Mouse (Mus musculus) thymus, postnatal 25 days (tissue): ENCODE measurements around the gene Cnpy4.

ENCODE experiments used
- DNase-seq: peaks from one replicate; pipeline ENCODE4 v3.0.0; 2022

Gene Cnpy4

GRCm38 (mm10) chr5:138186950-138187638 is at the start of gene Cnpy4, which contains the start of gene Taf6:
TSS of gene Cnpy4 (plus strand) at chr5:138187485.
TSS of gene Taf6 (minus strand) at chr5:138187451.
- DNase-seq, result peak; percentile 86

GRCm38 (mm10) chr5:138137935-138138549 is 49.2 kb upstream of the Cnpy4 start:
- peak; percentile 37 for DNase-seq

GRCm38 (mm10) chr5:138138585-138138984 is 48.7 kb upstream of the Cnpy4 start:
- no peak for DNase-seq

GRCm38 (mm10) chr5:138154390-138154789 is 32.9 kb upstream of the Cnpy4 start:
- DNase-seq, result no peak

GRCm38 (mm10) chr5:138155443-138155976 is 31.8 kb upstream of the Cnpy4 start, which contains the start of gene Zfp113:
TSS of gene Zfp113 (minus strand) at chr5:138155744.
- DNase-seq, result peak; percentile 89

GRCm38 (mm10) chr5:138160224-138160762 is 27.0 kb upstream of the Cnpy4 start:
- DNase-seq, result no peak

GRCm38 (mm10) chr5:138160842-138161665 is 26.2 kb upstream of the Cnpy4 start, which contains the start of gene Cops6:
TSS of gene Cops6 (plus strand) at chr5:138161071.
- peak; percentile 95 for DNase-seq

- no peak for DNase-seq
Measured at GRCm38 (mm10) chr5:138163046-138163445, 24.2 kb upstream of the Cnpy4 start.

GRCm38 (mm10) chr5:138163610-138164009 is 23.7 kb upstream of the Cnpy4 start:
- DNase-seq, result no peak

GRCm38 (mm10) chr5:138165594-138165993 is 21.7 kb upstream of the Cnpy4 start:
- no peak for DNase-seq

GRCm38 (mm10) chr5:138170936-138171561 is 16.2 kb upstream of the Cnpy4 start:
- peak; percentile 92 for DNase-seq

- DNase-seq, result peak; percentile 90
Measured at GRCm38 (mm10) chr5:138171695-138172491, 15.4 kb upstream of the Cnpy4 start, which contains the start of the genes Ap4m1 and Mcm7. TSS of gene Ap4m1 (plus strand) at chr5:138172002. TSS of gene Mcm7 (minus strand) at chr5:138172422.

GRCm38 (mm10) chr5:138173217-138173616 is 14.1 kb upstream of the Cnpy4 start:
- no peak for DNase-seq

- peak; percentile 69 for DNase-seq
Measured at GRCm38 (mm10) chr5:138187661-138188306, 499 bp downstream of the Cnpy4 start.

GRCm38 (mm10) chr5:138193771-138194727 is 6.8 kb downstream of the Cnpy4 start, which contains the start of gene Mblac1:
TSS of gene Mblac1 (plus strand) at chr5:138194314.
- DNase-seq, result peak; percentile 87

GRCm38 (mm10) chr5:138194755-138195345 is 7.6 kb downstream of the Cnpy4 start:
- peak; percentile 37 for DNase-seq

GRCm38 (mm10) chr5:138195463-138195862 is 8.2 kb downstream of the Cnpy4 start:
- no peak for DNase-seq

- no peak for DNase-seq
Measured at GRCm38 (mm10) chr5:138199576-138199975, 12.3 kb downstream of the Cnpy4 start.

GRCm38 (mm10) chr5:138202086-138202485 is 14.8 kb downstream of the Cnpy4 start:
- DNase-seq, result no peak
